Mouse (Mus musculus) gastrocnemius, postnatal 14 days (tissue): ENCODE measurements around the gene Lsm4. TPM values are rescaled to one million over a fixed set of nuclear protein-coding genes. Genes with fewer than 3 reads are reported as not detected.

ENCODE experiments used
- DNase-seq: peaks from one replicate; pipeline ENCODE4 v3.0.0; 2021; ENCODE audit warnings: mixed read lengths
- intact Hi-C: fragments of 180-260 bp; cut with DNase I; formaldehyde crosslinking; loops from one replicate; pipeline ENCODE4 v1.15.1; 2025; ENCODE audit warnings: low total_unique reads
- long read RNA-seq, 2 experiments: library from polyadenylated mRNA; stranded (forward); transcript quantifications; one replicate each; pipeline ENCODE4 v2.0.0; 2021
- total RNA-seq, 2 experiments: library from RNA; stranded (reverse); gene quantifications; 2 replicates each; pipeline ENCODE4 v1.2.3; 2021

Lsm4 gene
- 10 to 100 TPM; 65.9 to 77.0 TPM for total RNA-seq
- long read RNA-seq, experiment 1, transcript Lsm4-201 (5 exons, 925 nt): major isoform, 116 of 128 reads
- long read RNA-seq, experiment 1, partial matches to known transcripts: 7 of 128 reads
- long read RNA-seq, experiment 1, other reads (novel, unspliced or antisense): 5 of 128 reads
- long read RNA-seq, experiment 2, transcript Lsm4-201 (5 exons, 925 nt): major isoform, 106 of 127 reads
- long read RNA-seq, experiment 2, partial matches to known transcripts: 18 of 127 reads
- long read RNA-seq, experiment 2, other reads (novel, unspliced or antisense): 3 of 127 reads

DNA sequence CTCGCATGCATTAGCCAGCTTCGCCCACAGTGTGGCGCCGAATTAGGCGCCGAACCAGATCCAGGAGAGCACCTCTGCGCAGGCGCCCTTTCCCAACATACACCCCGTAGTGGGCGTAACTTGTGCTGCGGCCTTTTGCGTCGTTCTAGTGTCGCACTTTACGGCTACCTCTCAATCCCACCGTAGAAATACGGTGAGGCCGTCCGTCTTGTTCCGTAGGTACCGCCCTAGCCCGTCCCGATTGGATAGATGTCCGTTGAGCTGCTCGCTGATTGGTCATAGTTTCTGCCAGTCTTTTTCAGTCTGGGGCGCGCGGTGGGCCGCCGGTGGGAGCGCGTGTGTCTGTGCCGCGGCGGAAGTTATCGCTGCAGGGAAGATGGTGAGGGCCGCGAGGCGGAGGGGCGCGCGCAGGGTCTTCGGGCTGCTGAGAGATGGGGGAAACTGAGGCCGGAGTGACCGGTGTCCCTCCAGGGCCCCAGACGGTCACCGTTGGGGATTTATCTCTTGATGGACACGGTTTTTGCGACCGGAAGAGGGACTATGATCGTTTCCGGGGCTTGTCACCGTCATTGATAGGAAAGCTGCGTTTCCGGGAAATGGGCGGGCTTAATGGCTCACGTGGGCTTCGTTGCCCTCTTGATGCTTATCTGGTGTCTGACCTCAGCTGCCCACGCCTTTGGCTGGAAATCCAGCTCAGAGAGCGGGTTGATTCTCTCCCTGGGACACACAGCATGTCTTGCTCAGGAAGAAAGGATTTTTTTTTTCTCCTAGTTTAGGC is at the start of gene Lsm4:
Gene Lsm4, plus strand, starts transcription at position 170 of the 778 bp plus-strand sequence.
- intact Hi-C loops: no loop called here

DNA sequence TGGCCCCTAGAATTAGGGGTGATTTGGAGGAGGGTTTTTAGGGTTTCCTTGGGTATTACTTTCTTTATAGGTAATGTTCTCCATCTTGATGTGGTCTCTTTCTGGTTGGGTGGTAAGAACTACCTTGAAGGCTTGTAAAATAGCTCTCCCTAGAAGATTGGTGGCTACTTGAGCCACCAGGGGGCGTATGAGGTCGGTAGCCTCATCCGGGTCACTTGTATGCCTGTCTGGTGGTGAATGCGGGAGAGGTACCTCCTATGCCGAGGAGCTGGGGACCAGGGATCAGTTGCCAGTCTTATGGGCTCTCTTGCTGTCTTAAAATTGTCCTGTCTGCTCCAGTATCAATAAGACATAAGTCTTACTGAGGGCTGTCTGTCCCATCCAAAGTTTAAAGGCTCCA is 47.9 kb upstream of the Lsm4 start:
- intact Hi-C loops: loop anchor here (10.0 kb wide), 1 partner anchor 80 kb away; the partner anchor contains the start of gene Iqcn

More for the DNA sequence above, at the start of gene Lsm4:
- DNase-seq: peak; percentile 95

DNA sequence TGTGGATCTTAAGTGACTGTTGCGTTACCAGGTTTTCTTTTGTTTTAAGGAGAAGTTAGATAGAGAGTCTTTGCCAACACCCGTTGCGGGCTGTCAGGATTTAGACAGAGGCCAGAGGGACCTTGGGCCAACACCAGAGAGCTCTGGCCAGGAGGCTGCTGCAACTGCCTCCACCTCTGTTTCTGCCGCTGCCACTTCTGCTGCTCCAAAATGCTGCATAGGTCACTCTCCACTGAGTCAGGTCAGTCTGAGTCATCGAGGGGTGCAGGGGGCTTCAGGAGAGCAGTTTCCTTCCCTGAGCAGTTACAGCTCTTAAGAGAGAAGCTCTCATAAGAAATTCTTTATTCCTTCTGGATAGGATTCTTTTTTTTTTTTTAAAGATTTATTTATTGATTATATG is 46.0 kb upstream of the Lsm4 start:
- no peak for DNase-seq
- intact Hi-C loops: loop anchor here (10.0 kb wide), 1 partner anchor 78 kb away; the partner anchor contains the start of gene Iqcn

More for the DNA sequence above, 47.9 kb upstream of the Lsm4 start:
- peak; percentile 69 for DNase-seq

DNA sequence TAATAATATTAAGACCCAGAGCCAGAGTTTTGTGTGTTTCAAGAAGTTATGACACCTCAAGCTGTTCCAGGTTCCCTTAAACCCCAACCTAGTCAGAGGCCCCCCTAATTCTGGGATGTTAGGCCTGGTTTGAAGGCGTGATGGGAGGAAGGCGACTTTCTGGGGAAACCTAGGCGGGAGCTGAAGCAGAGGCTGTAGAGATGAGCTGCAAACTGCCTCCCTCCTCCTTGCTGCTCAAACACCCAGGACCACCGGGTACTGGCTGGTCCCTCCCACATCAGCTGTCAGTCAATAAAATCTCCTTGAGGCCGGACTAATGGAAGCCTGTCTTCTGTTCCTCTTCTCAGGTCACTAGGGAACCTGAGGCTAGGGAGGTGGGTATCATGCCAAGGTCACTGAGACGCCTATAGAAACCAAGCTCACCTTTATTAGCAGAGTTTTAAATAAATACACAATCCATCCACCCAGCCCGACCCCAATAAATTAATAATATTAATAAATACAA is 44.0 kb upstream of the Lsm4 start:
- DNase-seq: no peak
- intact Hi-C loops: loop anchor here (10.0 kb wide), 1 partner anchor 76 kb away; the partner anchor contains the start of gene Iqcn

DNA sequence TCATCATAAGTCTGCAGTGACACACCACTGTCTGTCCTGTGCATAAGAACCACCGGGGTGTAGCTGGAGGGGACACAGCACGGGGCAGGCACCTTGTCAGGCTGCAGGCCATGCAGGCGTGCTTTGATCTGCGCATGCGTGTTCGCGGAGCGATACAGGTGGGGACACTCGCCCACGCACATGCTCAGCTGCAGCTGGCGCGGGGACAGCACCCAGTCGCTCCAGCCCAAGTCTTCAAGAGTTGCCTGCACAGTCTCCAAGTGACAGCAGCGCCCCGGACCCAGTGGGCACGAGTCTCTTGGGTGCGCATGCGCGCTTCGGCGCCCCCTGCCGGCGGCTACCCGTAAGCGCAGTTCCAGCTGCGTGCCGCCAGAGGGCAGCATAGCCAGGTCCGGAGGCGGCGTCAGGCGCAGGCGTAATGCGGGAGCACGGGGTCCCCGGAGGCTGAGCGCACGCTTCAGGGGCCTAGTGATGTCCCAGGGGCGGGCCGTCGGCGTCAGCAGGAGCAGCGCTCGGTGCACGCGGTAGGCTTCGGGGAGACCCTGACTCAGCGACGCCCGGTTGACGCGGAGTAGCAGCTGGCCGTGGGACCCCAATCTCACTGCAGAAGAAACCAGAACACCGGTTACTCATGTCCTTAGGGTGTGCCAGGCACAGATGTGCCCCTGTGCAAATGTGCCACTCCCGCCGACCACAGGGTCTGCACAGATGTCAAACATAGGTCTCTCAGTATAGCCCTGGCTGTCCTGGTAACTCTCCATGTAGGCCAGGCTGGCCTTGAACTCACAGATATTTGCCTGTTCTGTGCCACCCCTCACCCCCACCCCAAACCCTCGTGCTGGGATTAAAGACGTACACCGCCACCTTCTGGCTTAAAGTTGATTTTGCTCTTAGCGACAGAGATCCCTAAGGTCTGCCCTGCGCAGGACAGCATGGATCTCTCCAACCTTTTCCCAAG is 43.2 kb upstream of the Lsm4 start:
- DNase-seq: peak; percentile 85
- intact Hi-C loops: loop anchor here (10.0 kb wide), 1 partner anchor 75 kb away; the partner anchor contains the start of gene Iqcn

DNA sequence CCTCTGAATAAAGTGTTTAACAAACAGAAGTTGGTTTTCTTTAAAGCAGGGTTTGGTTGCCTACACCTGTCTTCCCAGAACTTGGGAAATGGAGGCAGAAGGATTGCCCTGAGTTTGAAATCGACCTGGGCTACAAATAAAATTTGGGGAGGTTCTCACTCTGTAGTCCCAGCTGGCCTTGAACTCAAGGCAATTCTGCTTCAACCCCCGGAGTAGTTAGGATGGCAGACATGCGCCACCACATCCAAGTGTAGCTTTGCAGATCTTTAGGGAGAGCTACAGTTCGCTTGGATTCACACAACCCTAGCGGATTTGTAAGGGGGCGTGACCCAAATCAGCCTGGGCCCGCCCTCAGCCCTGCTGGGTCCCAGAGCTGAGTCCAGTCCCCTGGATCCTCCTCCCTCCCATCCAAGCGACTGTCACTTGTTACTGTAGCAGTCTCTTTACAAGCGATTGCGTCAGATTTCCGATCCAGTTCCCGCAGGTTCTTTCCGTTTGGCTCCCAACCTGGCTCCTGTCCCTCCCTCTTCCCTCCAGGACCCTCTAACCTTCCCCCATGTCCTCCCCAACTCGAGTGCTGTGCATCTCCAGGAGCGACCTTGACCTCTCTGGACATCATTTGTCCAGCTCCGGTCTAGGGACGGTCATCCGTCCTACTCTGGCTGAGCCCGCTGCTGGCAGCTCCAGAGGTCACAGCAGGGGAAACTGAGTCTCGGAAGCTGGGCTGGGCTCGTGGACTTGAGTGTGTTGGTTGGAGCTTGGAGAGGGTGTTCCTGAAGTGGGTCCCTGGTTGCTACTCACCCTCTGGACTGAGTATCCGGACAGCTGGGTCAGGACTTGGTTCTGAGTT is 42.3 kb upstream of the Lsm4 start:
- peak; percentile 73 for DNase-seq
- intact Hi-C loops: no loop called here

DNA sequence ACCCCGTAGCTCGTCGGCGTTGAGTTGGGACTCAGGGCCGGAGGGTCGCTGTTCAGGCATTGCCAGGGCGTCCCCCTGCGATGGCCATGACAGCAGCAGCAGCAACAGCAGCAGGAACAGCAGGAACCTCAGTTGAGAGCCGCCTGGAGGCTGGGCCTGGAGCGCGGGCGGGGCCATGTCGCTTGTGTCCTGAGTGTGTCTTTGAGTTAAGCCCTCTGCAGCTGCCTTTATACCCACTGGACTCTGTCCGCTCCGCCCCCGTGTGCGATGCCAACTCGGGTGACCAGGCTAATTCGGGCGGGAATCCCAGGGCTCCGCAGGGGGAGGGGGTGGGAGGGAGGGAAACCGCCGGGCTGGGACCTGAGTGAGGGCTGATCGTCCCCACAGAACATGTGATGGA is 41.6 kb upstream of the Lsm4 start:
- intact Hi-C loops: no loop called here
- peak; percentile 45 for DNase-seq

DNA sequence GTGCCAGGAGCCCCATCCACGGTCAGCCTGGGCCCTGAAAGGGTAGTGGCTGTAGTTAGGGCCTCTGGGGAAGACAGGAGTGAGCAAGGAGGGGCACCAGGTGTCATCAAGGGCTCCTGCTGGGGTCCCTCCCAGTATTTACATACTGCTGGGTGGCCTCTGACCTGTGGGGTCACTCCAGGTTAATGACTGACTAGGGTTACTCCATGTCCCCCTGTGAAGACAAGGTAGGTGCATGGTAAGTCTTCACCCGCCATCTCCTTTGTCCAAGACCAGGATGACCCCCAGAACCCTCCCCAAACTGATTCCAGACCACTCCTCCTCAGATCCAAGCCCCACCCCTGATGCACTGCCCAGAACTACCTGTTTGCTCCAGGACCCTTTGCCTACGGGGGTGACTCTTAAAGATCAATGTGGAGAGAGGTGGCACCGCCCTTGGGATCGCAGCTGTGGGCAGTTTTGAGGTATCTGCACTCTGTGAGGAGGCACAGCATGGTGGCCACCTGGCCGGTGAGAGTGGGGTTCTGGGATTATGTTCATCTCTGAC is 40.6 kb upstream of the Lsm4 start, which contains the start of gene Gdf15:
Gene Gdf15, minus strand, starts transcription at position 111 of the 547 bp plus-strand sequence.
- intact Hi-C loops: no loop called here
- no peak for DNase-seq

DNA sequence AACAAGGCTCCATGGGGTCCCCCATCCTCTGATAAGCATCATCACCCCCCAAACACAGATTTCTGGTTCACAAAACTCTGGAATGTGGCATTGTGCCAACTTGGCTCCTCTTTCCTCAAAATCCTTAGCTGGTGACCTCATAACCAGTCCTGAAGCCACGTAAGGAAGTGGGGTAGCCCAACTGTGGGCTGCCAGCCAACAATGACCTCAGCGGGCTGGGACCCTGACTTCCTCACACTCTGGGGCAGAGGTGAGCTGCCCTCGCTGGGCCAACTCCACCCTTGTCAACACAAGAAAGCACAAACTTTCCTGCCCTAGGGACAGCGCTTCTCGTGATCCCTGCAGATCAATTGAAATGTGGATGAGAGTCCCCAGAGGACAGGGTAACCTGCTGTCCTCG is 39.0 kb upstream of the Lsm4 start:
- DNase-seq: peak; percentile 59
- intact Hi-C loops: no loop called here

DNA sequence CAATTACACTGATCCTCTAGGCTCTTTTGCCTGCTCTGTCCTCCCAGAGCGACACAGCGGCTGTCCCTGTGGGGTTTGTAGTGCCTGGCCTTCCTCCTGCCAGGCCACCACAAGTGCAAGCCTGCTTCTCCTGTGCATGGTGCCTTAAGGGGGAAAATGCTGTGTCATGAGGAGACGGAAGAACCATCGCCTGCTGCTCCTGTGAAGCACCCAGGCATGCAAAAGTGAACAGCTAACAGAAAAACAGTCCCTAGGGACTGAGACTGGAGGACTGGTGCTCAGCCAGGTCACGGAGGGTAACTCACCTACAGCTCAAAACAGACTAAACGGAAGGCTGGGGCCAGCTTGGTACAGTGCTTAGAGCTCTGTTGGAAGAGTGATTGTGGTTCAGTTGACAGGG is 37.5 kb upstream of the Lsm4 start:
- intact Hi-C loops: no loop called here
- no peak for DNase-seq

DNA sequence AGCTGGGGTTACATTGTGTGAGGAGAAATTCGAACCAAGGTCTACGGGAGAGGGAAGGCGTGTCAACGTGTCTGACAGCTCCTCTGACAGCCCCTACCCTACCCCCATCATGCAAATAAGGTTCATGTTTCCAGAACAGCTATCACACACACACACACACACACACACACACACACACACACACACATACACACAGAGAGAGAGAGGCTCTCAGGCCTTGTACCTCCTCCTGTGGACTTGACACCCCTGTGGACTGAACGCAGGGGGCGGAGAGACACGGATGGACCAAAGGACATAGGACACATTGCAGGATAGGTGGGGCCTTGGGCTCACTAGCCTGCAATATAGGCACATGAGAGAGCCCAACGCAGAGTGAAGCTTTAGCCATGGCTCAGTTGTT is 36.2 kb upstream of the Lsm4 start:
- DNase-seq: no peak
- intact Hi-C loops: no loop called here

DNA sequence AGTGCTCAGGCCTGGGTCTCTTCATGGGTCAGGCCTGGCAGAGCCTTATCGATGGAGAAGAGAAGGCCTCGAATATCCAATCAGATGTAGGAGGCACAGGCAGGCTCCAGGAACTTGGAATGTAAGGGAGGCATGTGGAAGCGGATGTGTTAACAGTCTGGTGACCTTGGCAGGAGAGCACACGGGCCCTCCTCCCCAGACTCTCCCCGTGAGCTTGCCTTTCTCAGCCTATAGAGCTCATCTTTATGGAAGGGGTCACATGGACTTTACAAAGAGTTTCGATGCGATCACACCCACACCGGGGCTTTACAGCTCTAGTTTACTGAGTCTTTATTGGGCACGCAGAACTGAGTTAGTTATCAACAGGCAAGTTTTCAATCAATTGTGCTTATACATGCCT is 34.3 kb upstream of the Lsm4 start:
- no peak for DNase-seq
- intact Hi-C loops: no loop called here

DNA sequence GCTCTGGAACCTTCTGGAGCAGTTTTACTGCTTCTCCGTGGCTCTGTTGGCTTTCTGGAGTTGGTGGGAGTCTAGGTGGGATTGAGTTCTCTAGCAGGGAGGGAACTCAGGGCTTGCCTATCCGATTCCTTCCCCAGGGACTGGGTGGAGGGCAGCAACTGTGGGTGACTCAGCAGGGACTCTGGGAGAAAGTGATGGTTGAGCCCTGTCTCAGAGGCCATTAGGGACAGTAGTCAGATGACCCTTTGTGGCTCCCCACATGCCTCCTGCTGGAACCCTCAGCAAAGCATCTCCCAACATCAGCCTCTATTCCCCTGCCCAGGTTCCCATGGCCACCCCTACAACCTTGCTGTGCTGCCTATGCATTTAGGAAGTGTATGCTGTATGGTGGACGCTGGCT is 30.0 kb upstream of the Lsm4 start:
- intact Hi-C loops: no loop called here
- no peak for DNase-seq

DNA sequence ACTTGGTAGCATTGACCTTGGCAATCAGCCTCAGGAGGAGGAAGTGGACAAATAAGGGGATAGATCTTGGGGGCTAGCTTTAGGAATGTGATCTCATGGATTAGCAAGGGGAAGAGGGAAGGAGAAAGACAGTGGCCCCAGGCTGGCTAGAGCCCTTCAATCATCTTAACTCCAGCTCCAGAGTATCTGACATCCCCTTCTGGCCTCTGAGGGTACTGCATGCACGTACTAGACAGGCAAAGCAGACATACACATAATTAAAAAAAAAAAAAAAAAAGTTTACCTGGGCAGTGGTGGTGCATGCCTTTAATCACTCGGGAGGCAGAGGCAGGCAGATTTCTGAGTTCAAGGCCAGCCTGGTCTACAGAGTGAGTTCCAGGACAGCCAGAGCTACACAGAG is 29.0 kb upstream of the Lsm4 start:
- no peak for DNase-seq
- intact Hi-C loops: no loop called here

DNA sequence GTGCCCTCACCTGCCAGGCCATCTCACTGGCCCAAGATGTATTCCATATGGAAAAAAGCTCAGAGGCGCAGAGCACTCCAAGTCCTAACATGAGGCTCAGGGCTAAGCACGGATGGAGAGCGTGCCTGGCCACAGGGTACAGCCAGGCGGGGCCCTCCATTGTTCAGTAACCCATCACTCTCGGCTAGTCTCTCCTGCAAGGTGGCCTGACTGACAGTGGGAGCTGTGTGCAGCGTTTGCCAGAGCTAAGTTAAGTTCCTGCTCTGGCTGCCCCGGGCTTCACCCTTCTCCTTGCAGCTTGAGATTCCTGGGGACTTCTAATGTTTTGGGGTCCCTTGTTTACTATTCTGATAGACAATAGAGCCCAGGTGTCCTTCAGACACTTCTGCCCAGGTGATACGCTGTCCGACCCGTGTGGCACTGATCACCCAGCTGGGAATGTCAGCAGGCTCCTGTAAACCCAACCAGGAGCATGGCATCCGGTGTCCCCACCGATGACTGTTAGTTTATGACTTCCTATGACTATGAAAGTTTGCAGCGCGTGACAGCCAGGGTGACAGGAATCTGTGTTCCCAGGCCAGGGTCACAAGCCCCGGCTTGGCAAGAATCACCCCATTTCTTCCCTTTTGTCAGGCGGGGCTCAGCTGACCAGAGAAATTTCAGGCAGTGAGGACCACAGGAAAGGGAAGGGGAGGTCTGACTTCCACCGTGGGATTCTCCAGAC is 27.4 kb upstream of the Lsm4 start:
- intact Hi-C loops: no loop called here
- no peak for DNase-seq

DNA sequence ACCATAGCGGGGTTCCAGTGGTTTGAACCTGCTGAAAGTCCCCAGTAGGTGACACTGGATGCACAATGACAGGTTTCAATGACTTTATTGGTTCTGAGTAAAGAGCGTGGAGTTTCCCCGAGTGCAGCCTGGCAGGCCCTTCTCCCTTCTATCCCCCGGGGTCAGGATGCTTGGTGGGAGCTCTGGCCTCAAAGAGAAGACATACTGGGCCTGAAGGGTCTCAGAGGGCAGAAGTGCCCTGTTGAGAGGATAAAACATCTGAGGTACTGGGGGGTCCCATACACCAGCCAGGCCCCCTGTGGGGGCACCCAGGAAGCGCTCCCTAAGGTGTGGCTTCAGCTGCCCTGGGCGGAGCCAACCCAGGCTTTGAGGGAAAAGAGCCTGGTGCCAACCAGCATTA is 26.7 kb upstream of the Lsm4 start:
- DNase-seq: no peak
- intact Hi-C loops: no loop called here

DNA sequence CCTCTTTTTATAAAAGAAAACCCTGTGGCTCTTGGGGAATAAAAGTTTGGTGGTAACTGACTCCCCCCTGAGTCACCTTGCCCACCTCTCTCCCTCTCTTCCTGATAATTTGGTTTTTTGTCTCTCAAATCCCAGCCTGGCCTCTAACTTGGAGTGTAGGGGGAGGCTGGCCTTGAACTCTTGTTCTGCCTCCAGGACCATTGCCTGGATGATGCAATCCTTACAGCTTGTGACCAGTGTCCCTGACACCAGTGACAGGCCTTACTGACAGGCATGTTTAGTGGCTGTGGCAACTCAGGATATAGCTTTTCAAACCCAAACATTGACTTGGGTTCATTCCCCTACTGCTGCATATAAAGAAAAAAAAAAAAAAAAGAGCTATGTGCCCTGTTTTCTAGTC is 26.3 kb upstream of the Lsm4 start:
- intact Hi-C loops: no loop called here
- DNase-seq: no peak
